Mouse (Mus musculus) spleen, embryonic (tissue): ENCODE results near the gene Tmem108.

Source experiments
- CTCF ChIA-PET: fragments of 350-600 bp; sonication (Branson Sonifier 250); formaldehyde crosslinking; loops from one replicate; lab custom pipeline; 2022; lab: Charles Lee

Gene Tmem108

GRCm38 (mm10) chr9:103637451-103637850 is 124.2 kb downstream of the Tmem108 start:
- CTCF ChIA-PET: no interaction called here

- CTCF ChIA-PET: interaction anchor here (1.3 kb wide), 1 partner anchor 12 kb away, joined by 4 read pairs; no protein-coding TSS in a partner anchor
Measured at GRCm38 (mm10) chr9:103636847-103637246, 124.8 kb downstream of the Tmem108 start.

GRCm38 (mm10) chr9:103628861-103629469 is 132.7 kb downstream of the Tmem108 start:
- CTCF ChIA-PET: no interaction called here

GRCm38 (mm10) chr9:103627404-103627900 is 134.2 kb downstream of the Tmem108 start:
- CTCF ChIA-PET: no interaction called here

- CTCF ChIA-PET: interaction anchor here (0.5 kb wide), 1 partner anchor 142 kb away, joined by 4 read pairs; no protein-coding TSS in a partner anchor
Measured at GRCm38 (mm10) chr9:103626156-103626555, 135.5 kb downstream of the Tmem108 start.

GRCm38 (mm10) chr9:103624649-103625048 is 137.0 kb downstream of the Tmem108 start:
- CTCF ChIA-PET: interaction anchor here (1.6 kb wide), 1 partner anchor 12 kb away, joined by 4 read pairs; no protein-coding TSS in a partner anchor

GRCm38 (mm10) chr9:103623560-103624316 is 137.9 kb downstream of the Tmem108 start:
- CTCF ChIA-PET: interaction anchor here (1.6 kb wide), 1 partner anchor 13 kb away, joined by 4 read pairs; no protein-coding TSS in a partner anchor

GRCm38 (mm10) chr9:103622988-103623387 is 138.6 kb downstream of the Tmem108 start:
- CTCF ChIA-PET: no interaction called here

GRCm38 (mm10) chr9:103621870-103622269 is 139.8 kb downstream of the Tmem108 start:
- CTCF ChIA-PET: no interaction called here

GRCm38 (mm10) chr9:103620517-103621212 is 141.0 kb downstream of the Tmem108 start:
- CTCF ChIA-PET: no interaction called here

- CTCF ChIA-PET: interaction anchor here (0.5 to 0.6 kb wide), 2 partner anchors 50 to 1515 kb away, joined by 3 to 4 read pairs; no protein-coding TSS in a partner anchor
Measured at GRCm38 (mm10) chr9:103614260-103614659, 147.4 kb downstream of the Tmem108 start.

- CTCF ChIA-PET: no interaction called here
Measured at GRCm38 (mm10) chr9:103608161-103609058, 153.2 kb downstream of the Tmem108 start.

- CTCF ChIA-PET: no interaction called here
Measured at GRCm38 (mm10) chr9:103606056-103606455, 155.6 kb downstream of the Tmem108 start.

GRCm38 (mm10) chr9:103603792-103604191 is 157.8 kb downstream of the Tmem108 start:
- CTCF ChIA-PET: interaction anchor here (0.5 kb wide), 1 partner anchor 268 kb away, joined by 7 read pairs; no protein-coding TSS in a partner anchor

GRCm38 (mm10) chr9:103601878-103602277 is 159.8 kb downstream of the Tmem108 start:
- CTCF ChIA-PET: interaction anchor here (0.7 kb wide), 1 partner anchor 110 kb away, joined by 5 read pairs; no protein-coding TSS in a partner anchor

GRCm38 (mm10) chr9:103600834-103601233 is 160.8 kb downstream of the Tmem108 start:
- CTCF ChIA-PET: interaction anchor here (0.7 kb wide), 1 partner anchor 109 kb away, joined by 5 read pairs; no protein-coding TSS in a partner anchor

GRCm38 (mm10) chr9:103599908-103600307 is 161.7 kb downstream of the Tmem108 start:
- CTCF ChIA-PET: interaction anchor here (1.4 kb wide), 1 partner anchor 106 kb away, joined by 3 read pairs; no protein-coding TSS in a partner anchor

- CTCF ChIA-PET: no interaction called here
Measured at GRCm38 (mm10) chr9:103597861-103598260, 163.8 kb downstream of the Tmem108 start.

- CTCF ChIA-PET: no interaction called here
Measured at GRCm38 (mm10) chr9:103595190-103595837, 166.3 kb downstream of the Tmem108 start.
